Mouse (Mus musculus): ENCODE data around the gene Atp6v0c. TPM values are rescaled to one million over a fixed set of nuclear protein-coding genes. Genes with fewer than 3 reads are reported as not detected.
A peak's percentile ranks its signal among the peaks of the same experiment; 100 is the strongest.

Gene Atp6v0c
- 1,361 and 1,487 TPM in 2 replicates for polyA plus RNA-seq (2012; rRNA removed)

DNA sequence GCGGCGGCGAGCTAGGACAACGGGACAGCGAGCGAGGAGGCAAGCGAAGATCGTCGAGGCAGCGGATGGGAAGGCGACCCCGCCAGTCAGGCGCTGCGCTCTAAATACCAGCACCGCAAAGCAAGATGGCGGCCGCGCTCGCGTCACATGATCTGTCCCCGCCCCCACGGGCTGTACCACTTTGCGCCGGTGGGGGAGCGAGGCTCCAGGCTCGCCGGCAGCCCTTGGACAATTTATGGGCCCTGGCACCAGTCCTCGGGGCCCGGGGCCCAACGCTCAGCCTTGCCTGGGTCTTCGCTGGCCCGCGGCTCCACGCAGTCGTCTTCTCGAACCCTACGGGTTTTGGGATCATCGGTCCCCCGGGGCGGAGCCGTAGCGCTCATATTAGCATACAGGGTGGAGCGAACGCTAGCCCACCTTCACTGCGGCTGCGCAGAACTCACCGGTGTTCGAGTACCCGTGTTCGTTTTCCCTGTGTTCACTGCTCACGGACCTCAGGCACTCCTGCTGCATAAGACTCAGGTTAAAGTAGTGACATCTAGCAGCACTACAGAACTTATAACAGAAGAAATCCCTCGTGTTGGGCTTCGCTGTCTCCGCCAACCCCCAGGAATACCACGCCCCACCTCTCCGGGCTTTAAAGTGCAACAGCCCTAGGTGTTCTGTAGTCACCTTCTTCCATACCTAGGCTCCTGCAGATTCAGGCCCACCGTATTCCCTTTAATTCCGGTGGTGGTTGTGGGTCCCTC is at the start of gene Atp6v0c:
Gene Atp6v0c, minus strand, starts transcription at position 386 of the 749 bp plus-strand sequence.
- TF ChIP-seq CTCF (IDR thresholded peaks at IDR 0.05; ENCODE audit: borderline replicate concordance, extremely low read depth, insufficient read depth, insufficient read length) (0 out of 2 replicates have a peak, but pooled peaks have one; percentile 4), POLR2A (IDR thresholded peaks at IDR 0.05; ENCODE audit: borderline replicate concordance, extremely low read depth, insufficient read depth, insufficient read length, poor library complexity, severe bottlenecking) (peak; percentile 71; the same call in 1 of the 2 replicates)
- peak; percentile 97 for DNase-seq (ENCODE audit: low read depth)

DNA sequence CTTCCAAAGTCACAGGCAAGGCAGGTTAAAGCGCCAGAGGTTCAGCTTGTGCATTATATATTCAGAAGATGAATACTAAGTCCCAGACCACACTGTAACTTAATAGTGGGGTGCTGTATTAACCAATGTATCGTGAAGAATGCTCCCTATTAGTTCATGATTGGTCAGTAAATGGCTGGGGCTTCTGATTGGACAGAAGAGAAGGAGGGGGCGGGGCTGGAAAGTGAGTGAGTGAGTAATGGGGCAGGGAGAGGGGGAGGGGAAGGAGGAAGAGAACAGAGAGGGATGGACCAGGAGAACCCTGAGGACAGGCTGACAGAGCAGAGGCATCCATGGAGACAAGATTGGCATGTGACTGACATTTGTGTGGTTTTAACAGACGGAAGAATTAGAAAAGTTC is 47.3 kb upstream of the Atp6v0c start:
- TF ChIP-seq CTCF (IDR thresholded peaks at IDR 0.05; ENCODE audit: borderline replicate concordance, extremely low read depth, insufficient read depth, insufficient read length) (no peak), POLR2A (IDR thresholded peaks at IDR 0.05; ENCODE audit: borderline replicate concordance, extremely low read depth, insufficient read depth, insufficient read length, poor library complexity, severe bottlenecking) (no peak)
- DNase-seq (ENCODE audit: low read depth), result no peak

DNA sequence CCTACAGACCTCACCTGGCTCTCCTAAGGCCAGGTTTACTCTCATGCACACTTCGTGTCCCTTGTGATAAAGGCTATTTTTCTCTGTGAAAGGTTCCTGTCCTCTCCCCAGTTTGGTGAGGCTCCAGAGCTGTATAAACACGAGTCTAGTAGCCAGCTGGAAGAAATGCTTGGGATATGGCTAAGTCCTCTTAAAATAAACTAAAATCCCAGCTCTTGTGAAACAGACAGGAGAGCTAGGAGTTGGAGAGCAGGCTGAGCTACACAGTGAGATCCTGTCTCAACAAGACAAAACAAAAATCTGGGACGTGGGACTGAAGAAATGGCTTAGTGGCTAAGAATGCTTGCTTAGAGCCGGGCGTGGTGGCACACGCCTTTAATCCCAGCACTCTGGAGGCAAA is 43.7 kb upstream of the Atp6v0c start:
- TF ChIP-seq POLR2A (IDR thresholded peaks at IDR 0.05; ENCODE audit: borderline replicate concordance, extremely low read depth, insufficient read depth, insufficient read length, poor library complexity, severe bottlenecking) (no peak), CTCF (IDR thresholded peaks at IDR 0.05; ENCODE audit: borderline replicate concordance, extremely low read depth, insufficient read depth, insufficient read length) (no peak)
- no peak for DNase-seq (ENCODE audit: low read depth)

GRCm38 (mm10) chr17:24212441-24213018 is 43.0 kb upstream of the Atp6v0c start:
- no peak for TF ChIP-seq CTCF (IDR thresholded peaks at IDR 0.05; ENCODE audit: borderline replicate concordance, extremely low read depth, insufficient read depth, insufficient read length)
- TF ChIP-seq POLR2A (IDR thresholded peaks at IDR 0.05; ENCODE audit: borderline replicate concordance, extremely low read depth, insufficient read depth, insufficient read length, poor library complexity, severe bottlenecking), result no peak
- DNase-seq (ENCODE audit: low read depth), result no peak

GRCm38 (mm10) chr17:24211631-24212440 is 42.3 kb upstream of the Atp6v0c start:
- peak; percentile 92 for DNase-seq (ENCODE audit: low read depth)
- TF ChIP-seq POLR2A (IDR thresholded peaks at IDR 0.05; ENCODE audit: borderline replicate concordance, extremely low read depth, insufficient read depth, insufficient read length, poor library complexity, severe bottlenecking), result no peak
- TF ChIP-seq CTCF (IDR thresholded peaks at IDR 0.05; ENCODE audit: borderline replicate concordance, extremely low read depth, insufficient read depth, insufficient read length), result peak; percentile 36; the same call in 1 of the 2 replicates

DNA sequence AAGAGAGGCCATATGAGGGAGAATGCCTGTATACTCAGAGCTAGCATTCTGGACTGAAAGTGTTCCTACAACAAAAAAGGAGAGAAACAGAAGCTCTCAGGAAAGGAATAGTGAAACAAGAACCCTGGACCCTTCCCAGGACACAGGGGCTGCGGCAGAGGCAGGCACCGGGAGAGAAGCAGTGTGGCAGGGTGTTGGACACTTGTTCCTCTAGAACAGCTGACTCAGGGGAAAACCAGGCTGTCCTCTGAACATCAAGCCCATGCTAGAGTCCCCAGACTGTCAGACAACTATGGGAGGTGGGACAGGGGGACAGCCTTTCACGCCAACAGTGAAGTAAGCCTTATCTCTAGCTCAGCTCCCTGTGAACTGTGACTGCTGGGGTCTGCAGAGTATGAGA is 41.1 kb upstream of the Atp6v0c start:
- TF ChIP-seq CTCF (IDR thresholded peaks at IDR 0.05; ENCODE audit: borderline replicate concordance, extremely low read depth, insufficient read depth, insufficient read length) (no peak), POLR2A (IDR thresholded peaks at IDR 0.05; ENCODE audit: borderline replicate concordance, extremely low read depth, insufficient read depth, insufficient read length, poor library complexity, severe bottlenecking) (no peak)
- DNase-seq (ENCODE audit: low read depth), result no peak

DNA sequence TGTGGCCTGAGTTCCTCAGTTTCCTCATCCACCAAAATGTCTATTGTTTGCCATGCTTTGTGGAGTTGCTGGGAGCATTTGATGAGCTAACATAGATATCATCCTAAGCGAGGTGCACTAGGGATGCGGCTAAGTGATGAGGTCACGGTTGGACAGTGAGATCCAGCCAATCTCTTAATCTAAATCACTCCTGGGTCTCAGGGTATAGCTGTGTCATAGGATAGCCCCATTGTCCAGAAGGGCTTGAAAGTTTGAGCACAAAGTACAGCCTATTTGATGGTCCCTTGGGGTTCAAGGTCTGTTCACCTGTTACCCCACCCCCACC is 40.4 kb upstream of the Atp6v0c start:
- no peak for DNase-seq (ENCODE audit: low read depth)
- TF ChIP-seq CTCF (IDR thresholded peaks at IDR 0.05; ENCODE audit: borderline replicate concordance, extremely low read depth, insufficient read depth, insufficient read length) (no peak), POLR2A (IDR thresholded peaks at IDR 0.05; ENCODE audit: borderline replicate concordance, extremely low read depth, insufficient read depth, insufficient read length, poor library complexity, severe bottlenecking) (no peak)

DNA sequence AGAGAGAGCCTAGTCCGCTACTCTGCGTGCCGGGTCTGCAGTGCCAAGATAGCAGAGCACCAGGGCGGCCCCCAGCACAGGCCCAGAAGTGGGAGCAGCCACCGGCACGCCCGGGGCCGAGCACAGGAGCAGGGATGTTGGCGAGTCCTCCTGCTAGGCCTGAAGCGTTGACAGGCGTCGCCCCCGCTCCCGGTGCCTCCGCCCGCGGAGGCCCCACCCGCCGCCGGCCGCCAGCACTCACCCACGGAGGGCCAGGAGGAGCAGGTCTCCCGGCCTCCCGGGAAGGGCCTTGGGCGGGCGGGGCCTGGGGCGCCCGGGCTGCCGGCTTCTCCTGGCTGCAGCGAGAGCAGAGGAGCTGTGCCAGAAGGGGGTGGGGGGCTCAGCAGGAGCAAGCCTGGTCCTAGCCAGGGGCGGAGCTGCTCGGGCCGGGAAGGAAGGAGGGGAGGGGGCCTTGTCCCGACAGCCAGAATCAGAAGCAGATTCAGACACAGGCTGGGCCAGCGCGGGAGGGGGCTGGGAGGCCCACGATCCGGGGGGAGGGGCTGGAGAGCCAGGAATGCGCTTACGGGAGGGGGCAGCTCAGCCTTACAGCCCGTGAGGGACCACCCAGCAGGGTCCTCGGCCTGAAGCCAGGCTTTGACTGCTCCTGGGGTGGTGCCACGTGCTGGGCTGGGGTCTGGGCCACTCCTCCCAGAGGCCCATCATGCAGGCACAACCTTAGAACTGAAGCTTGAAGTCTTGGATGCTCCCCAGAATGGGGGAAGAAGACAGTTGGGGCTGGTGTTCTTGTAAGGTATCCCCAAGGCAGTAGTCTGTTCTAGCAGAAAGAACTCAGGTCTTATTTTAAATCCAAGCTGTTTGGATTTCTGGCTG is 39.8 kb upstream of the Atp6v0c start, which contains the start of gene Ntn3:
Gene Ntn3, minus strand, starts transcription at position 489 of the 873 bp plus-strand sequence.
- no peak for TF ChIP-seq CTCF (IDR thresholded peaks at IDR 0.05; ENCODE audit: borderline replicate concordance, extremely low read depth, insufficient read depth, insufficient read length)
- no peak for TF ChIP-seq POLR2A (IDR thresholded peaks at IDR 0.05; ENCODE audit: borderline replicate concordance, extremely low read depth, insufficient read depth, insufficient read length, poor library complexity, severe bottlenecking)
- peak; percentile 91 for DNase-seq (ENCODE audit: low read depth)

- TF ChIP-seq POLR2A (IDR thresholded peaks at IDR 0.05; ENCODE audit: borderline replicate concordance, extremely low read depth, insufficient read depth, insufficient read length, poor library complexity, severe bottlenecking), result 0 out of 2 replicates have a peak, but pooled peaks have one; percentile 3
- no peak for TF ChIP-seq CTCF (IDR thresholded peaks at IDR 0.05; ENCODE audit: borderline replicate concordance, extremely low read depth, insufficient read depth, insufficient read length)
- DNase-seq (ENCODE audit: low read depth), result peak; percentile 44
These were observed 39.1 kb upstream of the Atp6v0c start for GRCm38 (mm10) chr17:24208641-24209042.

Measured in brain, embryonic 14.5 days (tissue).